Mouse (Mus musculus) CD4-positive naive resting alpha-beta T cell, adult 57 days (primary cell): Measurements from ENCODE around the gene Vmn2r15. TPM values are rescaled to one million over a fixed set of nuclear protein-coding genes. Genes with fewer than 3 reads are reported as not detected.

Source experiments
- total RNA-seq: library from RNA; stranded (reverse); gene quantifications from one replicate; pipeline ENCODE4 v1.2.4, GENCODE M21; 2023

Gene Vmn2r15
- total RNA-seq, result not detected

GRCm38 (mm10) chr5:109297544-109297943 lies at the start of gene Vmn2r15:
TSS of gene Vmn2r15 (minus strand) at chr5:109297644.

DNA sequence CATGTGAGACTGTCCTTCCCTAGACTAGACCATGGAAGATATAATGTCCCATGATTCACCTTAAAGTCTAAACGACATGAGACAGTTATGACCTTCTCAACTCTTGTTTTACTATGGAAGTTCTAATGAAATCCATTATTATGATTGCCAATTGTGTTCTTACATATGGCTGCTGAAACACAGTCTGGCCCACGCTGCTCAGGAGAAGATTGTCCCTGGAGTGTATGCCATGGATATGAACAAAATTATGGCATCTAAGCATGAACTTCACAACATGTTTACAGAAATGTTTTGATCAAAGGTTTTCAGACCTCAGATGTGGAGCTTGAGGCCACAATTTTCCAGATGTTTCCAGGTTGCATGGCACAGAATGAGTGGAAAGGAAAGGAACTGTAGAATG lies 32.4 kb upstream of the Vmn2r15 start, which contains the start of gene Vmn2r16:
Gene Vmn2r16 (plus strand): TSS at position 301 of the 400 bp plus-strand sequence.

Other genes with a start within 250 kb of the Vmn2r15 start
- not detected for gene Vmn2r11, start 238.1 kb downstream of the Vmn2r15 start, total RNA-seq
- gene Vmn2r12, start 199.7 kb downstream of the Vmn2r15 start, total RNA-seq, result not detected
- not detected for gene Vmn2r13, start 105.4 kb downstream of the Vmn2r15 start, total RNA-seq
- gene Vmn2r14, start 72.9 kb downstream of the Vmn2r15 start, total RNA-seq, result not detected
- gene Vmn2r16, start 32.5 kb upstream of the Vmn2r15 start, total RNA-seq, result not detected
- not detected for gene Vmn2r17, start 122.0 kb upstream of the Vmn2r15 start, total RNA-seq